Mouse (Mus musculus): ENCODE results near the gene Cdh13. TPM values are rescaled to one million over a fixed set of nuclear protein-coding genes. Genes with fewer than 3 reads are reported as not detected.
"Not testable (repeated sequence)": the region's sequence is repeated elsewhere in the genome, so short reads cannot be mapped to it uniquely, and the experiment has no call there.

Cdh13 gene
- polyA plus RNA-seq, 1 experiment: 44.3 TPM

- no peak overlapping the region for H3K4me3 ChIP-seq (replicated peaks; ENCODE audit: extremely low read depth, low read depth, low read length)
- no peaks in the 10 kb centered on the region for H3K4me1 ChIP-seq (ENCODE audit: control insufficient read depth, insufficient read depth, low read length)
- WGBS: 52% methylated on average over 10 of the region's 10 CpGs
- DNase-seq: no peak
- TF ChIP-seq POLR2A (IDR thresholded peaks at IDR 0.05; ENCODE audit: borderline replicate concordance, extremely low read depth, low read depth, low read length) (no peak), CTCF (IDR thresholded peaks at IDR 0.05; ENCODE audit: insufficient read depth, low read length) (no peak)
These were observed 1069.6 kb downstream of the Cdh13 start for GRCm38 (mm10) chr8:119352977-119353658.

- H3K4me1 ChIP-seq (ENCODE audit: control insufficient read depth, insufficient read depth, low read length): no peaks in the 10 kb centered on the region
- H3K4me3 ChIP-seq (replicated peaks; ENCODE audit: extremely low read depth, low read depth, low read length): no peak overlapping the region
- WGBS: 72% methylated on average over 6 of the region's 6 CpGs
- no peak for DNase-seq
- no peak for TF ChIP-seq POLR2A (IDR thresholded peaks at IDR 0.05; ENCODE audit: borderline replicate concordance, extremely low read depth, low read depth, low read length)
- TF ChIP-seq CTCF (IDR thresholded peaks at IDR 0.05; ENCODE audit: insufficient read depth, low read length): no peak
These were observed 1070.1 kb downstream of the Cdh13 start for GRCm38 (mm10) chr8:119353659-119354023.

- DNase-seq: not testable (repeated sequence)
- 54% methylated on average over 5 of the region's 5 CpGs for WGBS
These were observed 1073.1 kb downstream of the Cdh13 start for GRCm38 (mm10) chr8:119356631-119357030.

GRCm38 (mm10) chr8:119358175-119358574 lies 1074.6 kb downstream of the Cdh13 start:
- TF ChIP-seq CTCF (IDR thresholded peaks at IDR 0.05; ENCODE audit: insufficient read depth, low read length) (no peak), POLR2A (IDR thresholded peaks at IDR 0.05; ENCODE audit: borderline replicate concordance, extremely low read depth, low read depth, low read length) (no peak)
- H3K4me3 ChIP-seq (replicated peaks; ENCODE audit: extremely low read depth, low read depth, low read length): no peak overlapping the region
- whole genome bisulfite sequencing: 70% methylated on average over 7 of the region's 7 CpGs
- no peak for DNase-seq
- no peaks in the 10 kb centered on the region for H3K4me1 ChIP-seq (ENCODE audit: control insufficient read depth, insufficient read depth, low read length)

More at GRCm38 (mm10) chr8:119356631-119357030, 1073.1 kb downstream of the Cdh13 start:
- not testable (repeated sequence) for H3K4me3 ChIP-seq (replicated peaks; ENCODE audit: extremely low read depth, low read depth, low read length); H3K4me1 ChIP-seq (ENCODE audit: control insufficient read depth, insufficient read depth, low read length)
- TF ChIP-seq CTCF (IDR thresholded peaks at IDR 0.05; ENCODE audit: insufficient read depth, low read length): peak; percentile 29; the same call in 1 of the 2 replicates

- H3K4me1 ChIP-seq (ENCODE audit: control insufficient read depth, insufficient read depth, low read length): no peaks in the 10 kb centered on the region
- no peak overlapping the region for H3K4me3 ChIP-seq (replicated peaks; ENCODE audit: extremely low read depth, low read depth, low read length)
- peak; percentile 67 for DNase-seq
- no peak for TF ChIP-seq POLR2A (IDR thresholded peaks at IDR 0.05; ENCODE audit: borderline replicate concordance, extremely low read depth, low read depth, low read length)
- peak; percentile 66 for TF ChIP-seq CTCF (IDR thresholded peaks at IDR 0.05; ENCODE audit: insufficient read depth, low read length)
- WGBS: 50% methylated on average over 14 of the region's 14 CpGs
These were observed 1075.3 kb downstream of the Cdh13 start for GRCm38 (mm10) chr8:119358836-119359235.

- WGBS: 36% methylated on average over 8 of the region's 8 CpGs
- TF ChIP-seq POLR2A (IDR thresholded peaks at IDR 0.05; ENCODE audit: borderline replicate concordance, extremely low read depth, low read depth, low read length): no peak
- TF ChIP-seq CTCF (IDR thresholded peaks at IDR 0.05; ENCODE audit: insufficient read depth, low read length): no peak
- Histone ChIP-seq H3K4me3 (replicated peaks; ENCODE audit: extremely low read depth, low read depth, low read length) (no peak overlapping the region), H3K4me1 (ENCODE audit: control insufficient read depth, insufficient read depth, low read length) (no peaks in the 10 kb centered on the region)
- DNase-seq: no peak
These were observed 1077.3 kb downstream of the Cdh13 start for GRCm38 (mm10) chr8:119360686-119361295.
